Mouse (Mus musculus): ENCODE measurements around the gene Zbtb12.

GRCm38 (mm10) chr17:34902895-34903294 is 23.6 kb downstream of the Zbtb12 start:
- TF ChIP-seq CTCF (IDR thresholded peaks at IDR 0.05; ENCODE audit: low read depth, low read length) (no peak), POLR2A (IDR thresholded peaks at IDR 0.05; ENCODE audit: borderline replicate concordance, low read depth, low read length) (no peak)

Measured in bone marrow macrophage, adult 2 months (primary cell).